Mouse (Mus musculus) testis, postnatal 10 days (tissue): ENCODE measurements around the gene Mnd1.

Source experiments
- DNase-seq: peaks from one replicate; pipeline ENCODE4 v3.0.0; 2021; ENCODE audit warnings: low spot score

Gene Mnd1

GRCm38 (mm10) chr3:84157559-84158350 is 2.2 kb upstream of the Mnd1 start:
- DNase-seq: no peak

GRCm38 (mm10) chr3:84157011-84157410 is 1.4 kb upstream of the Mnd1 start:
- no peak for DNase-seq

GRCm38 (mm10) chr3:84156105-84156504 is 519 bp upstream of the Mnd1 start:
- no peak for DNase-seq

- DNase-seq: no peak
Measured at GRCm38 (mm10) chr3:84155146-84155545, 440 bp downstream of the Mnd1 start.

- no peak for DNase-seq
Measured at GRCm38 (mm10) chr3:84154721-84155141, 855 bp downstream of the Mnd1 start.

- DNase-seq: no peak
Measured at GRCm38 (mm10) chr3:84149831-84150230, 5.8 kb downstream of the Mnd1 start.

- DNase-seq: no peak
Measured at GRCm38 (mm10) chr3:84140947-84141346, 14.6 kb downstream of the Mnd1 start.

- no peak for DNase-seq
Measured at GRCm38 (mm10) chr3:84136509-84136908, 19.1 kb downstream of the Mnd1 start.

GRCm38 (mm10) chr3:84135933-84136332 is 19.7 kb downstream of the Mnd1 start:
- DNase-seq: no peak

- DNase-seq: no peak
Measured at GRCm38 (mm10) chr3:84135387-84135786, 20.2 kb downstream of the Mnd1 start.

- DNase-seq: no peak
Measured at GRCm38 (mm10) chr3:84131369-84131768, 24.2 kb downstream of the Mnd1 start.

GRCm38 (mm10) chr3:84130776-84131175 is 24.8 kb downstream of the Mnd1 start:
- DNase-seq: no peak

- no peak for DNase-seq
Measured at GRCm38 (mm10) chr3:84128871-84129870, 26.4 kb downstream of the Mnd1 start.

GRCm38 (mm10) chr3:84127431-84127830 is 28.2 kb downstream of the Mnd1 start:
- no peak for DNase-seq

GRCm38 (mm10) chr3:84126721-84127120 is 28.9 kb downstream of the Mnd1 start:
- no peak for DNase-seq

GRCm38 (mm10) chr3:84125704-84126289 is 29.8 kb downstream of the Mnd1 start:
- no peak for DNase-seq

- no peak for DNase-seq
Measured at GRCm38 (mm10) chr3:84123461-84123860, 32.1 kb downstream of the Mnd1 start.

GRCm38 (mm10) chr3:84118718-84119117 is 36.9 kb downstream of the Mnd1 start:
- DNase-seq: no peak

GRCm38 (mm10) chr3:84118178-84118577 is 37.4 kb downstream of the Mnd1 start:
- no peak for DNase-seq

GRCm38 (mm10) chr3:84108614-84109013 is 47.0 kb downstream of the Mnd1 start:
- no peak for DNase-seq

- DNase-seq: no peak
Measured at GRCm38 (mm10) chr3:84106106-84106505, 49.5 kb downstream of the Mnd1 start.

- no peak for DNase-seq
Measured at GRCm38 (mm10) chr3:84103536-84103935, 52.0 kb downstream of the Mnd1 start.
